Mouse (Mus musculus) heart, adult 8-10 months (tissue): ENCODE results near the gene Wnt7b. TPM values are rescaled to one million over a fixed set of nuclear protein-coding genes. Genes with fewer than 3 reads are reported as not detected.

Experiments
- DNase-seq: peaks from one replicate; pipeline ENCODE4 v3.0.0; 2022; ENCODE audit warnings: low spot score
- total RNA-seq, 4 experiments: library from RNA; stranded (reverse); gene quantifications; 2 replicates each; pipeline ENCODE4 v1.2.4; 2022

Wnt7b gene
- total RNA-seq, 4 experiments from 2014 or later: 0.06 to 0.19 (median 0.14) TPM; not detected in 1

GRCm38 (mm10) chr15:85507370-85508014, 74.8 kb downstream of the Wnt7b start:
- DNase-seq: no peak

- DNase-seq: no peak
Measured at GRCm38 (mm10) chr15:85506680-85507079, 75.6 kb downstream of the Wnt7b start.

GRCm38 (mm10) chr15:85505118-85505925, 77.0 kb downstream of the Wnt7b start:
- peak; percentile 6 for DNase-seq

- DNase-seq: no peak
Measured at GRCm38 (mm10) chr15:85503127-85503526, 79.1 kb downstream of the Wnt7b start, which contains the start of gene 7530416G11Rik. Gene 7530416G11Rik (minus strand): TSS chr15:85503227.

- DNase-seq: no peak
Measured at GRCm38 (mm10) chr15:85500267-85500666, 82.0 kb downstream of the Wnt7b start.

GRCm38 (mm10) chr15:85497981-85498475, 84.2 kb downstream of the Wnt7b start:
- no peak for DNase-seq

- no peak for DNase-seq
Measured at GRCm38 (mm10) chr15:85497548-85497947, 84.7 kb downstream of the Wnt7b start.

- DNase-seq: no peak
Measured at GRCm38 (mm10) chr15:85494163-85494621, 88.1 kb downstream of the Wnt7b start.

- DNase-seq: no peak
Measured at GRCm38 (mm10) chr15:85489751-85490150, 92.5 kb downstream of the Wnt7b start.

- DNase-seq: no peak
Measured at GRCm38 (mm10) chr15:85488900-85489299, 93.4 kb downstream of the Wnt7b start.

Other genes starting within 250 kb of the Wnt7b start
- gene Atxn10, start 246.2 kb downstream of the Wnt7b start, total RNA-seq: 10 to 100 TPM; 76.3 to 81.5 (median 77.6) TPM
- not detected for gene 7530416G11Rik, start 79.2 kb downstream of the Wnt7b start, total RNA-seq
- gene Ppara, start 152.5 kb upstream of the Wnt7b start, total RNA-seq: 10 to 100 TPM; 50.2 to 79.0 (median 59.5) TPM
- 10 to 100 TPM; 27.1 to 38.5 (median 31.0) TPM for gene Cdpf1, start 229.2 kb upstream of the Wnt7b start, total RNA-seq
- 1 to 10 TPM; 3.1 to 5.4 (median 4.6) TPM for gene Pkdrej, start 239.3 kb upstream of the Wnt7b start, total RNA-seq
- gene Ttc38, start 249.8 kb upstream of the Wnt7b start, total RNA-seq: 10 to 100 TPM; 17.9 to 22.2 (median 19.6) TPM